Mouse (Mus musculus): Measurements from ENCODE around the gene Prdm15. TPM values are rescaled to one million over a fixed set of nuclear protein-coding genes. Genes with fewer than 3 reads are reported as not detected.

Gene Prdm15
- polyA plus RNA-seq, 1 experiment from 2014 or later = 9.5 TPM

- H3K4me1 ChIP-seq (ENCODE audit: control insufficient read depth, insufficient read depth, low read length) = no peaks in the 10 kb centered on the region
- no peaks in the 10 kb centered on the region for H3K27me3 ChIP-seq (replicated peaks; ENCODE audit: control insufficient read depth, insufficient read depth, low read length)
- H3K9ac ChIP-seq (ENCODE audit: low read length) = no peak overlapping the region
- no peak overlapping the region for H3K27ac ChIP-seq (ENCODE audit: low read depth, low read length)
- H3K4me3 ChIP-seq (ENCODE audit: low read depth, low read length) = no peak overlapping the region
- no peak for DNase-seq (ENCODE audit: low spot score)
- ATAC-seq = no peak
- H3K9me3 ChIP-seq (replicated peaks; ENCODE audit: control insufficient read depth, low read length) = no peaks in the 10 kb centered on the region
- no peak overlapping the region for H3K4me2 ChIP-seq (ENCODE audit: low read length)
- 97% methylated on average over 3 of the region's 3 CpGs for WGBS
- peaks cover 97% of the 10 kb centered on the region for H3K36me3 ChIP-seq (ENCODE audit: control insufficient read depth, insufficient read depth, low read length)
Observed at GRCm38 (mm10) chr16:97832154-97832553, 19.5 kb downstream of the Prdm15 start.

GRCm38 (mm10) chr16:97828207-97828606 lies 23.4 kb downstream of the Prdm15 start:
- Histone ChIP-seq H3K36me3 (ENCODE audit: control insufficient read depth, insufficient read depth, low read length) (peaks cover 78% of the 10 kb centered on the region), H3K9ac (ENCODE audit: low read length) (no peak overlapping the region), H3K4me1 (ENCODE audit: control insufficient read depth, insufficient read depth, low read length) (no peaks in the 10 kb centered on the region), H3K9me3 (replicated peaks; ENCODE audit: control insufficient read depth, low read length) (no peaks in the 10 kb centered on the region), H3K27me3 (replicated peaks; ENCODE audit: control insufficient read depth, insufficient read depth, low read length) (no peaks in the 10 kb centered on the region), H3K4me2 (ENCODE audit: low read length) (no peak overlapping the region), H3K27ac (ENCODE audit: low read depth, low read length) (no peak overlapping the region), H3K4me3 (ENCODE audit: low read depth, low read length) (no peak overlapping the region)
- DNase-seq (ENCODE audit: low spot score) (no peak), ATAC-seq (no peak)
- 91% methylated on average over 1 of the region's 1 CpGs for WGBS

GRCm38 (mm10) chr16:97823311-97824007 lies 28.2 kb downstream of the Prdm15 start:
- Histone ChIP-seq H3K4me3 (ENCODE audit: low read depth, low read length) (no peak overlapping the region), H3K4me2 (ENCODE audit: low read length) (no peak overlapping the region), H3K4me1 (ENCODE audit: control insufficient read depth, insufficient read depth, low read length) (no peaks in the 10 kb centered on the region), H3K27ac (ENCODE audit: low read depth, low read length) (no peak overlapping the region), H3K9me3 (replicated peaks; ENCODE audit: control insufficient read depth, low read length) (no peaks in the 10 kb centered on the region), H3K9ac (ENCODE audit: low read length) (no peak overlapping the region), H3K36me3 (ENCODE audit: control insufficient read depth, insufficient read depth, low read length) (peaks cover 67% of the 10 kb centered on the region), H3K27me3 (replicated peaks; ENCODE audit: control insufficient read depth, insufficient read depth, low read length) (no peaks in the 10 kb centered on the region)
- no peak for DNase-seq (ENCODE audit: low spot score)
- no peak for ATAC-seq
- 94% methylated on average over 6 of the region's 6 CpGs for WGBS

- no peaks in the 10 kb centered on the region for H3K4me1 ChIP-seq (ENCODE audit: control insufficient read depth, insufficient read depth, low read length)
- H3K27ac ChIP-seq (ENCODE audit: low read depth, low read length) = no peak overlapping the region
- H3K27me3 ChIP-seq (replicated peaks; ENCODE audit: control insufficient read depth, insufficient read depth, low read length) = no peaks in the 10 kb centered on the region
- no peak overlapping the region for H3K4me2 ChIP-seq (ENCODE audit: low read length)
- peaks cover 82% of the 10 kb centered on the region for H3K36me3 ChIP-seq (ENCODE audit: control insufficient read depth, insufficient read depth, low read length)
- ATAC-seq (no peak), DNase-seq (ENCODE audit: low spot score) (no peak)
- H3K9me3 ChIP-seq (replicated peaks; ENCODE audit: control insufficient read depth, low read length) = no peaks in the 10 kb centered on the region
- H3K9ac ChIP-seq (ENCODE audit: low read length) = no peak overlapping the region
- 94% methylated on average over 4 of the region's 4 CpGs for WGBS
- no peak overlapping the region for H3K4me3 ChIP-seq (ENCODE audit: low read depth, low read length)
Observed at GRCm38 (mm10) chr16:97819532-97819931, 32.1 kb downstream of the Prdm15 start.

GRCm38 (mm10) chr16:97817414-97817813 lies 34.2 kb downstream of the Prdm15 start:
- no peak for DNase-seq (ENCODE audit: low spot score)
- ATAC-seq = no peak
- Histone ChIP-seq H3K36me3 (ENCODE audit: control insufficient read depth, insufficient read depth, low read length) (peaks cover 92% of the 10 kb centered on the region), H3K9ac (ENCODE audit: low read length) (no peak overlapping the region), H3K4me1 (ENCODE audit: control insufficient read depth, insufficient read depth, low read length) (no peaks in the 10 kb centered on the region), H3K9me3 (replicated peaks; ENCODE audit: control insufficient read depth, low read length) (no peaks in the 10 kb centered on the region), H3K4me3 (ENCODE audit: low read depth, low read length) (no peak overlapping the region), H3K4me2 (ENCODE audit: low read length) (no peak overlapping the region), H3K27me3 (replicated peaks; ENCODE audit: control insufficient read depth, insufficient read depth, low read length) (no peaks in the 10 kb centered on the region), H3K27ac (ENCODE audit: low read depth, low read length) (no peak overlapping the region)
- 91% methylated on average over 1 of the region's 1 CpGs for WGBS

GRCm38 (mm10) chr16:97815269-97815668 lies 36.4 kb downstream of the Prdm15 start:
- Histone ChIP-seq H3K9ac (ENCODE audit: low read length) (no peak overlapping the region), H3K36me3 (ENCODE audit: control insufficient read depth, insufficient read depth, low read length) (peaks cover 98% of the 10 kb centered on the region), H3K4me1 (ENCODE audit: control insufficient read depth, insufficient read depth, low read length) (no peaks in the 10 kb centered on the region), H3K27me3 (replicated peaks; ENCODE audit: control insufficient read depth, insufficient read depth, low read length) (no peaks in the 10 kb centered on the region), H3K9me3 (replicated peaks; ENCODE audit: control insufficient read depth, low read length) (no peaks in the 10 kb centered on the region), H3K27ac (ENCODE audit: low read depth, low read length) (no peak overlapping the region), H3K4me3 (ENCODE audit: low read depth, low read length) (no peak overlapping the region), H3K4me2 (ENCODE audit: low read length) (no peak overlapping the region)
- WGBS = 90% methylated on average over 5 of the region's 5 CpGs
- no peak for ATAC-seq
- no peak for DNase-seq (ENCODE audit: low spot score)

- Histone ChIP-seq H3K36me3 (ENCODE audit: control insufficient read depth, insufficient read depth, low read length) (peaks cover 98% of the 10 kb centered on the region), H3K27ac (ENCODE audit: low read depth, low read length) (no peak overlapping the region), H3K27me3 (replicated peaks; ENCODE audit: control insufficient read depth, insufficient read depth, low read length) (no peaks in the 10 kb centered on the region), H3K4me1 (ENCODE audit: control insufficient read depth, insufficient read depth, low read length) (no peaks in the 10 kb centered on the region), H3K9ac (ENCODE audit: low read length) (no peak overlapping the region), H3K4me2 (ENCODE audit: low read length) (no peak overlapping the region), H3K9me3 (replicated peaks; ENCODE audit: control insufficient read depth, low read length) (no peaks in the 10 kb centered on the region), H3K4me3 (ENCODE audit: low read depth, low read length) (no peak overlapping the region)
- ATAC-seq (no peak), DNase-seq (ENCODE audit: low spot score) (no peak)
- WGBS = 98% methylated on average over 2 of the region's 2 CpGs
Observed at GRCm38 (mm10) chr16:97814060-97814459, 37.6 kb downstream of the Prdm15 start.

- 91% methylated on average over 3 of the region's 3 CpGs for WGBS
- H3K9me3 ChIP-seq (replicated peaks; ENCODE audit: control insufficient read depth, low read length) = no peaks in the 10 kb centered on the region
- peaks cover 99% of the 10 kb centered on the region for H3K36me3 ChIP-seq (ENCODE audit: control insufficient read depth, insufficient read depth, low read length)
- no peak overlapping the region for H3K27ac ChIP-seq (ENCODE audit: low read depth, low read length)
- ATAC-seq = no peak
- H3K4me1 ChIP-seq (ENCODE audit: control insufficient read depth, insufficient read depth, low read length) = no peaks in the 10 kb centered on the region
- H3K9ac ChIP-seq (ENCODE audit: low read length) = no peak overlapping the region
- DNase-seq (ENCODE audit: low spot score) = no peak
- no peak overlapping the region for H3K4me2 ChIP-seq (ENCODE audit: low read length)
- H3K4me3 ChIP-seq (ENCODE audit: low read depth, low read length) = no peak overlapping the region
- H3K27me3 ChIP-seq (replicated peaks; ENCODE audit: control insufficient read depth, insufficient read depth, low read length) = no peaks in the 10 kb centered on the region
Observed at GRCm38 (mm10) chr16:97808881-97809280, 42.8 kb downstream of the Prdm15 start.

- WGBS = 93% methylated on average over 3 of the region's 3 CpGs
Observed at GRCm38 (mm10) chr16:97805646-97806045, 46.0 kb downstream of the Prdm15 start.

More at GRCm38 (mm10) chr16:97805646-97806045, 46.0 kb downstream of the Prdm15 start:
- no peak overlapping the region for H3K9ac ChIP-seq (ENCODE audit: low read length)
- H3K27me3 ChIP-seq (replicated peaks; ENCODE audit: control insufficient read depth, insufficient read depth, low read length) = no peaks in the 10 kb centered on the region
- H3K9me3 ChIP-seq (replicated peaks; ENCODE audit: control insufficient read depth, low read length) = no peaks in the 10 kb centered on the region
- DNase-seq (ENCODE audit: low spot score) (no peak), ATAC-seq (no peak)
- peaks cover 86% of the 10 kb centered on the region for H3K36me3 ChIP-seq (ENCODE audit: control insufficient read depth, insufficient read depth, low read length)
- H3K4me1 ChIP-seq (ENCODE audit: control insufficient read depth, insufficient read depth, low read length) = no peaks in the 10 kb centered on the region
- H3K4me3 ChIP-seq (ENCODE audit: low read depth, low read length) = no peak overlapping the region
- H3K4me2 ChIP-seq (ENCODE audit: low read length) = no peak overlapping the region
- no peak overlapping the region for H3K27ac ChIP-seq (ENCODE audit: low read depth, low read length)

Measured in forebrain, embryonic 14.5 days (tissue).